ENCODE assay signal across 18 mouse cellular contexts in genomic region chr2:94279596-94279995, GRCm38 (mm10).
DNase-seq lines count a peak whose midpoint lies in the region; ATAC-seq lines count a peak whose summit lies in the region.
"Had no signal": no experiment of that assay in that cellular context is flagged by ENCODE, and none has a peak within 500 bp of the region (broad histone marks: within the 10 kb centered on the region; RNA-seq: fewer than 3 reads in every experiment).

No protein-coding gene starts in this region.

- no peak overlapping the region for H3K27ac ChIP-seq in midbrain, embryonic 11.5 days (ENCODE audit: low read depth, low read length)
- no peak overlapping the region for H3K27ac ChIP-seq in midbrain, embryonic 15.5 days

- no peak overlapping the region for H3K4me2 ChIP-seq in midbrain, embryonic 11.5 days
- no peak overlapping the region for H3K4me2 ChIP-seq in midbrain, embryonic 15.5 days

- H3K9me3 ChIP-seq in midbrain, embryonic 11.5 days (ENCODE audit: control insufficient read depth, low read length): no peaks in the 10 kb centered on the region
- no peaks in the 10 kb centered on the region for H3K9me3 ChIP-seq in midbrain, embryonic 15.5 days
- H3K9me3 ChIP-seq: G1E had no signal

- no peak overlapping the region for H3K9ac ChIP-seq in midbrain, embryonic 11.5 days (ENCODE audit: low read length)
- no peak overlapping the region for H3K9ac ChIP-seq in midbrain, embryonic 15.5 days

- no peaks in the 10 kb centered on the region for H3K36me3 ChIP-seq in midbrain, embryonic 11.5 days (ENCODE audit: control insufficient read depth, insufficient read depth, low read length)
- H3K36me3 ChIP-seq in midbrain, embryonic 15.5 days (replicated peaks): no peaks in the 10 kb centered on the region
- H3K36me3 ChIP-seq: G1E had no signal

- peaks cover 1% of the 10 kb centered on the region; the same call in 1 of the 2 replicates for H3K27me3 ChIP-seq in midbrain, embryonic 11.5 days (ENCODE audit: control insufficient read depth, insufficient read depth, low read length)
- no peaks in the 10 kb centered on the region for H3K27me3 ChIP-seq in midbrain, embryonic 15.5 days (replicated peaks)

- H3K4me1 ChIP-seq in midbrain, embryonic 11.5 days (ENCODE audit: control insufficient read depth, insufficient read depth, low read length): no peaks in the 10 kb centered on the region
- H3K4me1 ChIP-seq in midbrain, embryonic 15.5 days: no peaks in the 10 kb centered on the region

- no peak overlapping the region for H3K4me3 ChIP-seq in midbrain, embryonic 11.5 days (ENCODE audit: low read depth, low read length)
- no peak overlapping the region for H3K4me3 ChIP-seq in midbrain, embryonic 15.5 days

- ATAC-seq in midbrain, embryonic 11.5 days (ENCODE audit: low FRiP score): no peak
- ATAC-seq in midbrain, embryonic 15.5 days (replicated peaks): no peak
- ATAC-seq: activated CD4-positive, CD25-positive, alpha-beta regulatory T cell, adult 4 months; CD4-positive, CD25-positive, alpha-beta regulatory T cell, adult 4 months; Patski had no signal

- 86% methylated on average over 5 of the region's 5 CpGs for WGBS in midbrain, embryonic 11.5 days
- WGBS in midbrain, embryonic 15.5 days: 81% methylated on average over 5 of the region's 5 CpGs

- peak; percentile 58 to 66 for DNase-seq in cerebellum, postnatal 10 days
- no peak for DNase-seq in cerebellum, adult 9-11 months
- peak; percentile 62 for DNase-seq in midbrain, embryonic 11.5 days (ENCODE audit: low spot score, missing footprints)
- DNase-seq: adrenal gland, adult 2 months; adrenal gland, adult 8-10 months; adrenal gland, postnatal 10 days; adrenal gland, postnatal 14 days; adrenal gland, postnatal 25 days; adrenal gland, postnatal 36 days; B cell, adult 2 months; cerebellum, adult 11 months; cerebellum, adult 11-12 months; cerebellum, adult 18-20 months had no signal
